Mouse (Mus musculus) brain, embryonic 14.5 days (tissue): Measurements from ENCODE around the gene Defb10.
"Not testable (repeated sequence)": the region's sequence is repeated elsewhere in the genome, so short reads cannot be mapped to it uniquely, and the experiment has no call there.

Source experiments
- CTCF ChIP-seq: fragments of 200-500 bp; IDR thresholded peaks from 2 replicates; pipeline ENCODE4 v1.5.1; 2012; ENCODE audit warnings: inconsistent platforms, mild to moderate bottlenecking, moderate library complexity, borderline replicate concordance; ENCODE audit not compliant: insufficient read depth, insufficient read length; ENCODE audit errors: extremely low read depth
- POLR2A ChIP-seq: fragments of 200-500 bp; IDR thresholded peaks from 2 replicates; pipeline ENCODE4 v1.6.1; 2012; ENCODE audit warnings: mild to moderate bottlenecking, inconsistent platforms, borderline replicate concordance; ENCODE audit not compliant: poor library complexity, insufficient read depth, insufficient read length, severe bottlenecking; ENCODE audit errors: extremely low read depth

DNA sequence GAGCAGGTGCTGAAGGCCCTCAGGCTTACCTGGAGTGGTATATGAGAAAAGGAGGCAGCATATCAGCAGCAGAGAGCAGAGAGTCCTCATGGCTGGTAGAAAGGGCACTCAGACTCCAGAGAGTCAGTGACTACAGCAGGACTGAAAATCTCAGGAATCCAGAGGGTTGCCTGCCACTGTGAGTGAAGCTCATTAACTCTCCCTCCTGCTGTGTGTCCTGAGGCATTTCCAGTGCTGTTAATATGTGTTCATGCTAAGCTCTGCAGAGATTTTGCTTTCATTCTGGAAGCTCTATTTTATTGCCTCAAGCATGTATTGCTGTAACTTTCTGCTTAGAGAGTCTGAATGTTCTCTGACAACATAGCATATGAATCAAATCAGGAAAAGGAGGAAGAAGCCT lies 47.6 kb downstream of the Defb10 start, which contains the start of gene Defb11:
- not testable (repeated sequence) for TF ChIP-seq POLR2A, CTCF
